Mouse (Mus musculus) neural tube, embryonic 12.5 days (tissue): ENCODE results near the gene Gm11096. TPM values are rescaled to one million over a fixed set of nuclear protein-coding genes. Genes with fewer than 3 reads are reported as not detected.

Experiments used
- ATAC-seq: fragments of 200-750 bp; cut with Nextera tagmentation; 2 replicates; pipeline ENCODE4 v1.8.0; 2017; ENCODE audit warnings: low read depth, mild to moderate bottlenecking, moderate TSS enrichment, moderate library complexity; ENCODE audit not compliant: low FRiP score
- H3K27ac ChIP-seq: fragments of 300-500 bp; sonication (generic); 2 replicates; pipeline ENCODE4 v1.5.1; 2016
- H3K27me3 ChIP-seq: fragments of 300-500 bp; sonication (generic); replicated peaks from 2 replicates; pipeline ENCODE4 v1.6.1; 2016; ENCODE audit warnings: mild to moderate bottlenecking
- H3K36me3 ChIP-seq: fragments of 300-500 bp; sonication (generic); 2 replicates; pipeline ENCODE4 v1.6.1; 2016; ENCODE audit warnings: mild to moderate bottlenecking
- H3K4me1 ChIP-seq: fragments of 300-500 bp; sonication (generic); 2 replicates; pipeline ENCODE4 v1.6.1; 2016
- H3K4me2 ChIP-seq: fragments of 300-500 bp; sonication (generic); replicated peaks from 2 replicates; pipeline ENCODE4 v1.6.1; 2016; ENCODE audit warnings: mild to moderate bottlenecking
- H3K4me3 ChIP-seq: fragments of 300-500 bp; sonication (generic); 2 replicates; pipeline ENCODE4 v1.5.1; 2016
- H3K9ac ChIP-seq: fragments of 300-500 bp; sonication (generic); 2 replicates; pipeline ENCODE4 v1.6.1; 2016; ENCODE audit warnings: mild to moderate bottlenecking
- H3K9me3 ChIP-seq: fragments of 300-500 bp; sonication (generic); 2 replicates; pipeline ENCODE4 v1.6.1; 2016; ENCODE audit warnings: mild to moderate bottlenecking
- WGBS: fragments of 180-500 bp; shearing (Covaris S2); methylation state at CpG from one replicate; pipeline ENCODE4 v1.1.7; 2016; 5-methylcytosine and 5-hydroxymethylcytosine counted together
- polyA plus RNA-seq: library from polyadenylated mRNA; unstranded; fragments of >200 nt; fragmentation: Nextera tagmentation; extraction: Ambion mirVana; gene quantifications from 2 replicates; pipeline ENCODE4 v1.2.1, GENCODE M21; 2016

Gene Gm11096
- polyA plus RNA-seq, 1 experiment from 2014 or later = not detected

GRCm38 (mm10) chr17:81427245-81427644, 14.3 kb upstream of the Gm11096 start:
- Histone ChIP-seq H3K4me3 (no peak overlapping the region), H3K27me3 (no peaks in the 10 kb centered on the region), H3K9me3 (no peaks in the 10 kb centered on the region), H3K27ac (no peak overlapping the region), H3K4me1 (peaks cover 9% of the 10 kb centered on the region), H3K9ac (no peak overlapping the region), H3K4me2 (no peak overlapping the region), H3K36me3 (no peaks in the 10 kb centered on the region)
- no peak for ATAC-seq
- 79% methylated on average over 7 of the region's 7 CpGs for WGBS

- H3K4me3 ChIP-seq = no peak overlapping the region
- 82% methylated on average over 2 of the region's 2 CpGs for WGBS
- no peak overlapping the region for H3K9ac ChIP-seq
- H3K4me1 ChIP-seq = no peaks in the 10 kb centered on the region
- H3K4me2 ChIP-seq = no peak overlapping the region
- H3K27ac ChIP-seq = no peak overlapping the region
- H3K9me3 ChIP-seq = no peaks in the 10 kb centered on the region
- ATAC-seq = no peak
- no peaks in the 10 kb centered on the region for H3K27me3 ChIP-seq
- no peaks in the 10 kb centered on the region for H3K36me3 ChIP-seq
Measured at GRCm38 (mm10) chr17:81432733-81433132, 8.8 kb upstream of the Gm11096 start.

GRCm38 (mm10) chr17:81433148-81433547, 8.4 kb upstream of the Gm11096 start:
- no peak for ATAC-seq
- Histone ChIP-seq H3K9ac (no peak overlapping the region), H3K4me2 (no peak overlapping the region), H3K27ac (no peak overlapping the region), H3K27me3 (no peaks in the 10 kb centered on the region), H3K9me3 (no peaks in the 10 kb centered on the region), H3K4me1 (no peaks in the 10 kb centered on the region), H3K4me3 (no peak overlapping the region), H3K36me3 (no peaks in the 10 kb centered on the region)
- 63% methylated on average over 5 of the region's 5 CpGs for WGBS

GRCm38 (mm10) chr17:81455269-81455668, 13.7 kb downstream of the Gm11096 start:
- Histone ChIP-seq H3K4me3 (no peak overlapping the region), H3K9me3 (no peaks in the 10 kb centered on the region), H3K4me2 (no peak overlapping the region), H3K4me1 (no peaks in the 10 kb centered on the region), H3K27me3 (no peaks in the 10 kb centered on the region), H3K27ac (no peak overlapping the region), H3K36me3 (no peaks in the 10 kb centered on the region), H3K9ac (no peak overlapping the region)
- ATAC-seq = no peak
- WGBS = 63% methylated on average over 3 of the region's 3 CpGs

GRCm38 (mm10) chr17:81455977-81456376, 14.4 kb downstream of the Gm11096 start:
- Histone ChIP-seq H3K4me3 (no peak overlapping the region), H3K9ac (no peak overlapping the region), H3K36me3 (no peaks in the 10 kb centered on the region), H3K27me3 (no peaks in the 10 kb centered on the region), H3K9me3 (no peaks in the 10 kb centered on the region), H3K4me1 (no peaks in the 10 kb centered on the region), H3K27ac (no peak overlapping the region), H3K4me2 (no peak overlapping the region)
- 88% methylated on average over 7 of the region's 7 CpGs for WGBS
- ATAC-seq = no peak

GRCm38 (mm10) chr17:81459379-81459778, 17.8 kb downstream of the Gm11096 start:
- ATAC-seq = no peak

GRCm38 (mm10) chr17:81468941-81469340, 27.4 kb downstream of the Gm11096 start:
- Histone ChIP-seq H3K36me3 (no peaks in the 10 kb centered on the region), H3K4me1 (no peaks in the 10 kb centered on the region), H3K9ac (no peak overlapping the region), H3K4me2 (no peak overlapping the region), H3K27ac (no peak overlapping the region), H3K27me3 (no peaks in the 10 kb centered on the region), H3K4me3 (no peak overlapping the region), H3K9me3 (no peaks in the 10 kb centered on the region)
- WGBS = 92% methylated on average over 5 of the region's 5 CpGs
- ATAC-seq = no peak

More at GRCm38 (mm10) chr17:81459379-81459778, 17.8 kb downstream of the Gm11096 start:
- Histone ChIP-seq H3K4me3 (no peak overlapping the region), H3K4me2 (no peak overlapping the region), H3K27ac (no peak overlapping the region), H3K9ac (no peak overlapping the region), H3K4me1 (no peaks in the 10 kb centered on the region), H3K27me3 (no peaks in the 10 kb centered on the region), H3K36me3 (no peaks in the 10 kb centered on the region), H3K9me3 (no peaks in the 10 kb centered on the region)
- WGBS = 80% methylated on average over 3 of the region's 3 CpGs

- Histone ChIP-seq H3K9me3 (no peaks in the 10 kb centered on the region), H3K36me3 (no peaks in the 10 kb centered on the region), H3K9ac (no peak overlapping the region), H3K27me3 (no peaks in the 10 kb centered on the region), H3K4me3 (no peak overlapping the region), H3K4me1 (no peaks in the 10 kb centered on the region), H3K4me2 (no peak overlapping the region), H3K27ac (no peak overlapping the region)
- 86% methylated on average over 3 of the region's 3 CpGs for WGBS
- no peak for ATAC-seq
Measured at GRCm38 (mm10) chr17:81473363-81473762, 31.8 kb downstream of the Gm11096 start.

GRCm38 (mm10) chr17:81477420-81477819, 35.9 kb downstream of the Gm11096 start:
- Histone ChIP-seq H3K27ac (no peak overlapping the region), H3K4me2 (no peak overlapping the region), H3K4me3 (no peak overlapping the region), H3K9me3 (no peaks in the 10 kb centered on the region), H3K27me3 (no peaks in the 10 kb centered on the region), H3K36me3 (no peaks in the 10 kb centered on the region), H3K9ac (no peak overlapping the region), H3K4me1 (0 out of 2 replicates have a peak, but pooled peaks cover 9% of the 10 kb centered on the region)
- no peak for ATAC-seq
- WGBS = 76% methylated on average over 1 of the region's 1 CpGs

- WGBS = 63% methylated on average over 4 of the region's 4 CpGs
Measured at GRCm38 (mm10) chr17:81479807-81480206, 38.2 kb downstream of the Gm11096 start.

GRCm38 (mm10) chr17:81480351-81481161, 39.0 kb downstream of the Gm11096 start:
- 68% methylated on average over 21 of the region's 21 CpGs for WGBS
- H3K4me3 ChIP-seq = no peak overlapping the region
- H3K4me2 ChIP-seq = peak overlapping the region; percentile 31
- no peak overlapping the region for H3K27ac ChIP-seq
- H3K27me3 ChIP-seq = no peaks in the 10 kb centered on the region
- no peaks in the 10 kb centered on the region for H3K9me3 ChIP-seq
- H3K4me1 ChIP-seq = 0 out of 2 replicates have a peak, but pooled peaks cover 9% of the 10 kb centered on the region
- ATAC-seq = peak; percentile 87
- H3K9ac ChIP-seq = no peak overlapping the region
- no peaks in the 10 kb centered on the region for H3K36me3 ChIP-seq

More at GRCm38 (mm10) chr17:81479807-81480206, 38.2 kb downstream of the Gm11096 start:
- no peak overlapping the region for H3K27ac ChIP-seq
- no peak overlapping the region for H3K9ac ChIP-seq
- no peak overlapping the region for H3K4me3 ChIP-seq
- H3K4me1 ChIP-seq = 0 out of 2 replicates have a peak, but pooled peaks cover 9% of the 10 kb centered on the region
- H3K4me2 ChIP-seq = peak overlapping the region; percentile 31; the same call in 1 of the 2 replicates
- no peak for ATAC-seq
- no peaks in the 10 kb centered on the region for H3K9me3 ChIP-seq
- no peaks in the 10 kb centered on the region for H3K36me3 ChIP-seq
- H3K27me3 ChIP-seq = no peaks in the 10 kb centered on the region

- no peak overlapping the region for H3K4me2 ChIP-seq
- 73% methylated on average over 11 of the region's 11 CpGs for WGBS
- no peak overlapping the region for H3K4me3 ChIP-seq
- no peak overlapping the region for H3K27ac ChIP-seq
- ATAC-seq = no peak
- no peaks in the 10 kb centered on the region for H3K36me3 ChIP-seq
- no peaks in the 10 kb centered on the region for H3K9me3 ChIP-seq
- no peak overlapping the region for H3K9ac ChIP-seq
- no peaks in the 10 kb centered on the region for H3K27me3 ChIP-seq
- 0 out of 2 replicates have a peak, but pooled peaks cover 9% of the 10 kb centered on the region for H3K4me1 ChIP-seq
Measured at GRCm38 (mm10) chr17:81481843-81482490, 40.4 kb downstream of the Gm11096 start.
